Mouse (Mus musculus) heart, adult 9 months (tissue): ENCODE results near the gene Nkd2.

Experiments used
- DNase-seq, 2 experiments: peaks; one replicate each; pipeline ENCODE4 v3.0.0; 2022; ENCODE audit warnings: low spot score in 2 of 2

Nkd2 gene

DNA sequence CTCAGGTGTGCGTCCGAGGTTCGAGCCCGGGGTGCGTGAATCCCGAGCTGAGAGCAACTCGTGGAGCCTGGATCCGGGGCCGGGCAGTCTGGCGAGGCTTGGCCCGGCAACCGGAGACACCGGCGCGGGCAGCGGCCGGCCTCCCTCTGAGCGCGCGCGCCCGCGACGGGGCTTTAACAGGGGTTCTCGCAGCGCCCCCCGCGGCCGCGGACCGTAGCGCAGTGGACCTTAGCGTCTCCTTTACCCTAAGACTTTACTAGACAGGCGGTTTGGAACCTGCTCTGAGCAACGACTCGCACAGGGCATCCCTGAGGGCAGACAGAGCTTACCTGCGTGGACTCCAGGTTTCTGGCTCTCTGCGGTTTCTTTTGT lies at the start of gene Nkd2:
Gene Nkd2, minus strand, starts transcription at position 167 of the 372 bp plus-strand sequence.
- DNase-seq = peak; percentile 78 to 80

DNA sequence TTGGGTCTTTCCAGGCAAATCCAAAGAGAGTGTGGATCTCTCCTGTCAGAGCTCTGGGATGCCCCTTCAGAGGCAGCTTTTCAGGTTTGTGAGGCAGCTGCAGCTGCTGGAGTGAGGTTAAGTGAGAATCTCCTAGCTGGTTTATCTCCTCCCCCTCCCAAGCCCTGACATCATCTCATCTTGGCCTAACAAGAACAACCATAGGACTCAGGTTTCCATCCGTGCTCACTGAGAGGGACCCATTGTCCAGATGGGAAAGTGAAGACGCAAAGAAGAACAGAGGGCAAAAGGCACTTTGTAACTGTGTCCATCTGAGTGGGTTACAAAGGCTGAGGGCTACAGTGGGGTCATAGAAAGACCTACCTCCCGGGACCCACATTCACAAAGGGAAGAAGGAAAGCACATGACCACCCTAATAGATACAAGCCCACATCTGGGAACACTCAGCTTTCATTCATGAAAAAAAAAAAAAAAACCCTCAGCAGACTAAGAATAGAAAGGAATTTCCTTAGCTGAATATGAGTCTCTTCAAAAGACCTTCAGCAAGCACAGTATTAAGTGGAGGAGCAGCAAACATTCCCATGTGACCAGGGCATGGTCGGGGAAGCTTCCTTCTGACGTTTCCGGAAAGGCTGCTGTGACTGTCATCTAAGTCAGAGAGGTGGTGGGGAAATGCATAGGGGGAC lies 45.2 kb upstream of the Nkd2 start:
- peak; percentile 15 to 53 for DNase-seq

DNA sequence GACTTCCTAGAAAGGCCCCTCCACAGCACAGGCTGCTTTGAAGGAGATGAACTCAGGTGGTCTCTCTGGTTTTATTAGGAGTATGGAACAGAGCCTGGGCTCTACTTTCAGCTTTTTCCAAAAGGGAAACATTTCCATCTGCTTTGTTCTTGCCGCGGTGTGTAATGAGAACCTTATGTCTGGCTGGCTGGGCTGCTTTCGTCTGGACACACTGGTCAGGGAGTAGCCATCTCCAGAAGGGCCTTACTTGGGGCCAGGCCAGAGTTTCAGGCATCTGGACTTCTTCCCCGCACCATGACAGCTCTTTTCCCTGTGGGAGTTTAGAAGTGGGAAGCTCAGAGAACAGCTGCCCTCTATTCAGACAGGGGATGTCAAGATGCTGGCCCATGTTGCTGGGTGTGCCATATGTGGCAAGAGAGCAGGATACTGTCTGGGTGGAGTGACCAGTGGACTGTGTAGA lies 40.0 kb upstream of the Nkd2 start:
- peak; percentile 87 to 93 for DNase-seq

DNA sequence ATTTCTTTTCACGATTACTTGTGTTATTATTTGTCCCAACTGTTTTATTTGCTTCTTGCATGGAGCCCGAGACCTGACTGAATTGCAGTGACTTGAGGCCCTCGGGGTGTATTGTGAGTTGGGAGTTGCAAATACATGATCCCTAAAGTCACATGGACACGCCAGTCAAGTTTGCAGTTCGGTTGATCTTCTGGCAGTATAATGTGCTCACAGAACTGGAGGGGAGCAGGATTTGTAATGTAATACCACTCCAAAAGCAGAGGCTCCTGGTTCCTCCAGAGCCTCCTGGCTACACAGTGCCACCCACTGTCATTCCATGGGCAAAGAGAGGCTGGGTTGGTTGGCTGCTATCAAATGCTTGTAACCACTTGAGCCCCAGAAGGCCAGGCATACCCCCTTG lies 39.2 kb upstream of the Nkd2 start:
- DNase-seq = no peak

DNA sequence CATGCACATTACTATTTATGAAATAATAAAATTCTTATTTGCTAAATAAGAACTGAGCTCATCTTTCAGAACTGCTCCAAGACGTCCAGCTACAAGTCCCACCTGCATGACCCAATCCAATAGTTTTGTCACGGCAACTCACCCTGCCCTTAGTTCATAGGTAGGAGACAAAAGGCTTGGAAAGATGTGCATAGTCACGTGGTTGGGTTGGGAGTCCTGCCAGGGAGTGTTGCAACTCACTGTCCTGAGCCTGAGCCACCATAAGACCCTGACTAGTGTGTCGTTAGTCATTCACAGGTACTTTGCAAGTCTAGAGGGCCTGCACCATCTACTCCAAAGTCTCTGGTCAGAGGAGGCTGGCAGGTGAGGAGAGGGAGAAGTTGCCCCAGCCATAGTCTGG lies 38.6 kb upstream of the Nkd2 start:
- DNase-seq = peak in 1 of 2 experiments; percentile 34

DNA sequence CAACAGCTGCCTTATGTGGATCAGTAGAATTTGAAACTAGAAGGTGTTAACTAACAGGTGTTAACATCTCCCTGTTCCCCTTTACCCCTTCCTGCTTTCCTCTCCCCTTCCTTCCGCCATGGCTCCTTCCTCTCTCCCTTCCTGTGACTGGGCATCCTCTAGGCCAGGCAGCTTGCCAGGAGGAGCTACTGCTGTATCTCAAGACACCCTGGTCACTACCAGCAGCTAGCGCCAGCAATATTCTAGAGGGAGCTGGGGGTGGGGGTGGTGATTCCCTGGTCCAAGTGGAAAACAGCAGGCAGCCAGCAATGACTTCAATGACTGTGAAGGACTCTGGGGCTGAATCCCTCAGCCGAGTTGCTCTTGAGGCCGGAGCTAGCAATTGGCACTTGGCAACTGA lies 38.2 kb upstream of the Nkd2 start:
- DNase-seq = peak in 1 of 2 experiments; percentile 36

DNA sequence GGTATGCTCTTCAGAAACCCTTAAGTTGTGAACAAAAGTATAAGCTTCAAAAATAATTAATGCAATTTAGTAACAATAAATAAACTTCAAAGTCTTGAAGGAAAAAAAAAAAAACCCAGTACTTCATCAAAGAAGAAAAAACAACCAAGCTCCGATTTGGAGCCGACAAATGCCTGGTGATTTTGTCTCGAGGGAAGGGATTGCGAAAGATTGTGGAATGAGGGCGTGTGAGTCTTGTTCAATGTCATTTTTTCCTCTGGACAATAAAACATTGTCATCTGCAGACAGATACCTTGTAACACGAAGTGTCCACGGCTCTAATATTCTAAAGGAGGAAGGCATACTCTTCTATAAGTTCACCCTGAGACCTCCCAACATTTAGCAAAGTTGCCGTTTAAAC lies 33.9 kb upstream of the Nkd2 start:
- DNase-seq = peak in 1 of 2 experiments; percentile 54

DNA sequence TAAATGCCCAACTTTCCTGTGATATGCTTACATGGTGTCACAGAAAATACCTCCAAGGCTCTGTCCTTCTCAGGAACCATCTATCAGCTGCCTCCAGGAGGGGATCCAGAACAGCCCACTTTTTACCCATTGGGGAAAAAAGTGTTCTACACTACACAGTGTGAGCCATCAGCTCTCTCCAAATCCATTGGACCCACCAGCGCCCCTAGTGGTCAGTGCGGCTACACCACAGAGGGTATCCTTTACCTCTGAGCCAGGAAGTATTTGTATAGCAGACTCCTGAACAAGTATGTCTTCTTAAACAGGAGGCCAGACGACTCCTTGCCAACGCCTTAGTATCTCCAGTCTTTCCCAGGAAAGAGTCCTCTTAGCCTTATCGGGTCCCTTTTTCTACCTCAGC lies 32.4 kb upstream of the Nkd2 start:
- no peak for DNase-seq

DNA sequence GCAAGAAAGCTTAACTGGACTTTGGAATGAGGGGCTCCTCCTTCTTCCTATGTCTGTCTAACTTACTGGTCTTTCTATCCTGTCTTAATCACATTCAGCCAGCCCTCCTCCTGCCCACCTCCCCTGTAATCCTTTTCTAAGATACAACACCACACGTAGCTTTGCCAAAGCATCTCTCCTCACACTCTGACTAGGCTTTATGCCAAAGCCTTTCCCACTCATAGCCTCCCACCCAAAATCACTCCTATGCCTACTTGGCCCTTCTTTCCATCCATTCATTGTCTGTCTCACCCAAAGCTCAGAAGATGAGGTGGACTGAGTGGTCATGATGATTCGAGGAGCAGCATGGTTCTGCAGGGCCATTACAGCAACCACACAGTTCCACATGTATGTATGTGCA lies 24.7 kb upstream of the Nkd2 start:
- DNase-seq = no peak

DNA sequence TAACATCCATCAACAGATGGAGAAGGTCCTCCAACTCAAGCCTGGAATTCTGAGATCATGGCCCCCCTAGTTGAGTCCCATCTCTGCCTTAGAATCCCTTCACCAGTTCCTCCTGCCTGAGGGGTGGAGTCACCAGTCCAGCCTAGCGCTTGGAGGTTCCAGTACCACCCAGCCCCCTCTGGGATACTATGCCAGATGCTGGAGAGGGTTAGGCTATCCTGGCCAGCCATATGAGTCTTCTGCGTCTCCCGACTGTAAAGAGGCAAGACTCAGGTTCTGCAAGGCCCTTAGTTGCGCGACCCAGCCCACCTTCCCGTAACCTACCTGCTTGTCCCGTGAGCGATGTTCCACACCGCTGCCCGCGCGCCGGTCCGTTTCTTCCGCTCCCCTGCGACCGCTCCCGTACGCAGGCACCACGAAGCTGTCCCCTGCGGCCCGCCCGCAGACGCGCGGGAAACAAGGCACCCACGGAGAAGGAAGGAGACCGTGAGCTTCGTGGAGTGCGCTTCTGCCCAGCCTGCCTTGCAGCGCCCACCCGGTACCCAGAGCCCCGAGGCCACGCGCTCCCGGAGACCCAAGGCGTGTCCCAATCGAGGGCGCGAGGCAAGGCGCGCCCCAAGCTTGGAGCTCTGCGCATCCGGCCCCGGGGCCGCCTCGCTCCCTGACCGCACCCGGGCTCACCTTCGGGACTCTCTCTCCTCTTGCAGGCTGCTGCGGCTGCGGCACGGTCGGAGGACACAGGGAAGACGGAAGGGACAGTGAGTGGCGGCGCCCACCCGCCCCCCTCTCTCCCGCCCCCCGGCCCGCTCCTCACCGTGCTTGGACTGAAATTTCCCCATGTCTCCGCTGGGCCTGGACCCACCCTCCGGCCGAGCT lies 604 bp downstream of the Nkd2 start:
- no peak for DNase-seq

DNA sequence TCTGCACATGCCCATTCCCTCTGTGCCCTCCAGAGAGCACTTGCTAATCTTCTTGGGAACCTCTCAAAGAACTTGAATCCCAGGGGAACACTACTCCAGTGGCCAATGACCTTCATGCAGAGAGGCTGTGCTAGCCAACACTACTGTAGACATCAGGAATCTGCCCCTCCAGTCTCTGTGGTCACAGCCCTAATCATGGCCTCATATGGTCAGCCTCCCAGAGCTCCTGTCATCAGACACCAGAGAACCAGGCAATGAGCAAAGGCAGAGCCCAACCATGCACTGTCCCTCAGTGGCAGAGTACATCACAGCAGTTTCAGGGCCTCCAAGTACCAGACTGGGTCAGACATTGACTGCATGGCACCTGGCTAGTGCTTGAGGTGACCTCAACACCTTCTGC lies 4.7 kb downstream of the Nkd2 start:
- no peak for DNase-seq

DNA sequence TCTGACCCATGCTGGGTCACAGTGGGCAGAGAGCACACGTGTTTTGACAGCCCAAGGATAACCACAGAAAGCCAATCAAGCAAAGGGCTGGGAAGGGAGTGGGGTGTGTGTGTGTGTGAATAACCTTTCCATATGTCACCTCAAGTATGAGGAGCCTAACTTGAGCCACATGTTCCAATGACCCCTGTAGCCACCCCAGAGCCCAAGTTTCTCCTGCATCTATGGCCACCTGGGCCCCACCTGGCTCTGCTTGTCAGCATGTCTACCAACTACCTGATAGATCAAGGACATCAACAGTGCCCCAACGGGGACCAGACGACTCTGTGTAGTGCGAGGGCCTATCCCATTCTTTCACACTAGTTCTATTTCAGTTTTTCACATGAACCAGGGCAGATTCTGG lies 7.7 kb downstream of the Nkd2 start:
- no peak for DNase-seq

DNA sequence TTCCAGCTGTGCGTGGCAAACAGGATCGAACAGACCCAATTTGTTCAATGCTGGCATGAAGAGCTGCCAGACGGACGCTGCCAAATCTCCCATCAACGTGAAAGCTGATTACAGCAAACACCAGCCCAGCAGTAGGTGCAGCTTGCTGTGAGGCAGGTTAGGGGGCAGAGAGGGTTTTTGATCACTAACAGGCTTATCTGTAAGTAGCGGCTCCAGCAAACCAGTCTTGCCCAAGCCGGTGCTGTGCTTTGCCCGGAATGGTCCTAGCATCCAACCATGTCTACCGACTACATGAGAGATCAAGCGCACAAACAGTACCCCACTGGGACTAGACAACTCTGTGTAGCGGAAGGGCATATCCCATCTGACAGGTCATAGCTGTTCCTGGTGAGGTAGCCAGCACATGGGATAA lies 8.3 kb downstream of the Nkd2 start:
- no peak for DNase-seq

DNA sequence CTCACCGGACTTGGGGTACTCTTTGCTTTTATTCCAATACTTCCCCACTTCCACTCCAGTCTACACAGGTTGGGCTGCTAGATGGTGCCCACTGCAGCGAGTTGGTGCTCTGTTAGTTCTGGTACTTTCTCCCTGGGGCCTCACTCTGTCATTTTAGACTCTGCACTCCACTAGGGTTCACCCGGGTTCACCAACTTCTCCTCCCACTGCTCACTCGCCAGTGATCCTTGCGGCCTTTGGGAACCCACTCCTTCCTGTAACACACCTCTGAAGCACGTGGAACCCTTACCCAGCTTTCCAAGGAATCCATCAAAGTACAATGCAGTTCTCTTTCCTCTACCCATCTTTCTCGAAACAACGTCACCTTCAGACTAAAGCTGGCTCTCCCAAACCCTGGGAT lies 9.7 kb downstream of the Nkd2 start:
- no peak for DNase-seq

DNA sequence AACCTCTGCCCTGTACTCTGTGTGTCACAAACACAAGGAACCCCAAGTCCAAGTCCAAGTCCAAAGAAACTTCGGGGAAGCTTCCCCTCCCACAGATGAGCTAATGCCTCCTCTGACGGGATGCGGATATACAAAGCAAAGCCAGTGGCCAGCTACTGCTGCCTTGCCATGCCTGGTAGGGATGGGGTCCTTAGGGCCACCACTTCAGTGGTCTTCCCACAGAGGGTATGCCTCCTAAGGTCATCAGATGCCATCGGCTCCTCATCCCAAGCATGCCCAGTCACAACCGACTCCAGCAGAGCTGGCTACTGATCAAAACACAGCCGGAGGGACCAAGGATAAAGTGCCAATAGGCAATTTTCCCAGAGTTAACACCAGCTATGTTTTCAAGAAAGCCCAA lies 10.9 kb downstream of the Nkd2 start:
- DNase-seq = no peak

DNA sequence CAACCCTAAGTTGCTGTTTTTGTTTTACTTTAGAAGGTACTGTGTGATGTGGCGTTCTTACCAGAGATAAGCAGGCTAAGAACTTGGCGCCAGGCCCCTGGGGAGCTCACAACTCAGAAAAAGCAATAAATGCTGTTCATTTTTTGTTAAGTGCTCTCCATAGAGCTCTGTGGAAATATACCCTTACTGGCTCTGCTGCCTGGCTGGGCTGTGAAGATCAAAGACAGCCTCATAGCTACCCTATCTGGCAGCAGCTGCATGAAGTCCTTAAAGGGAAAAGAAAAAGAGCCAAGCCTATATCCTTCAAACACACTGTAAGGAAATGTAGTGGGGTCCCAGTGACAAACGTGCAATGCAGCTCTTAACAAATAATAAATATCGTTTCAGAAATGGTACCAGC lies 11.6 kb downstream of the Nkd2 start:
- DNase-seq = no peak

DNA sequence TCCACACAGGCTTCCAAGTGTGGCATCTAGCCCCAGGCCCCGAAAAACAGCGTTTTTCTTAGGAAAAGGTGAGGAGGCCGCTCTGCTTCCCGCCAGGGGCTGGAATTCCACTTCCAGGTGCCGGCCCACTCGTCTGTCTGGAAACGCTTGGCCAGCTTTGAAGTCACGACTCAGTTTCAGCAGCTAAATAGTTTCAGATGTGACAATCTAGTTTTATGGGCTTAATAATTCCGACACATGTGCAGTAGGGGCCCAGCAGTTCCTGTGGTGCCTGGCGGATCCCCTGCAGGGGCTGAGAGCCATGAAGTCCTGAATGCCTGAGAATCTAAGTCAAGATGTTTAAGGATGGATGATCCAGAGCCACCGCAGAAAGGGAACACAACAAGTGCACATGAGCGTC lies 13.6 kb downstream of the Nkd2 start:
- DNase-seq = no peak

DNA sequence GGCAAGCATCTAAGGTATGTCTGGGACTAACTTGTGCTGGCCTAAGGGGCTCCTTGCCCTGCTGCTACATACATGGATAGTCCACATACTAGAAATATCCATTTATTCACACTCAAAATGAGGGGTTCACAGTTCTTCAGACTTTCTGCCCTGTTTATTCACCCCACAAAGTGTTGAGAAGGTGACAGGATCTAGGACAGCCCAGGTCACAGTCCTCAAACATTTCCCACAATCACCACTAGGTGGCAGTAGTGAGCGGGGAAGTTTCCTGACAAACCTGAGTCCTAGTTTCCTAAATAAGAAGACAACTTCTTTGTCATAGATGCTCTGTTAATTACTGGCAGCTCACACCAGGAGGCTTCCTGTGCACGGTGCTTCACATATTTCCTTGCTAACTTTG lies 15.9 kb downstream of the Nkd2 start:
- peak in 1 of 2 experiments; percentile 38 for DNase-seq

DNA sequence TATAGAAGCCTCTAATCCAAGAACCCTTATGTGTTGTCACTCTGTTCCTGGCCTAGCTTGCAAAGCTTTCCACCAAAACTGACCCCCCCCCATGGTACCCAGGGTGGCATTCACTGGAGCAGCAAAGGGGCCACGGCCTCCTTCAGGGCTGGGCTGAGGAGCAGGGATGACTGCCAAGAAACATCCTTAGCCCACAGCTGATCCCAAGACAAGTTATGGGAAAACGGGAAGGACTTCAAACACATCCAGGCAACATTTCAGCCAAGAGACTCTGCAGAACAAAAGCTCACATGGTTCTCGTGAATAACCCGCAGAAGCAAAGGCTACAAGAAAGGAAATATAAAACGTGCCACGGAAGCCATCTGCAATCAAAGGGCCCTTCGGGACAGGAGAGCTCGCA lies 20.2 kb downstream of the Nkd2 start:
- DNase-seq = no peak

DNA sequence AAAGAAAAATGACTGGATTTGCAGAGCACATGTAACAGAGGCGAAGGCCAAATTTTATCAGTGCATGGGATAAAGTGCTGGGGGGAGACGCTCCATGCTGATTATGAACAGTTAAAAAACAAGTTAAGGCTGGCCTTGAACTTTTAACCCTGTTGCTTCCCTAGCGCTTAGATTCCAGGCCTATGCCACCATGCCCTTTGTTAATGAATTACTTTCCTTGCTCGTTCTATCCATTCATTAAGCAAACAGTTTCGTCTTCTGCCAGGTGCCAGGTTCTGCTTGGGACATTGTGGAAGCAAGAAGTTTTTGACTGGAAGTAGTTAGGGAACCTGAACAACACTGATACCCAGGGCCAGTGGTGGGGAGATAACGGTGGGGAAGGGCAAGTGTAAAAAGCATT lies 23.7 kb downstream of the Nkd2 start:
- no peak for DNase-seq

DNA sequence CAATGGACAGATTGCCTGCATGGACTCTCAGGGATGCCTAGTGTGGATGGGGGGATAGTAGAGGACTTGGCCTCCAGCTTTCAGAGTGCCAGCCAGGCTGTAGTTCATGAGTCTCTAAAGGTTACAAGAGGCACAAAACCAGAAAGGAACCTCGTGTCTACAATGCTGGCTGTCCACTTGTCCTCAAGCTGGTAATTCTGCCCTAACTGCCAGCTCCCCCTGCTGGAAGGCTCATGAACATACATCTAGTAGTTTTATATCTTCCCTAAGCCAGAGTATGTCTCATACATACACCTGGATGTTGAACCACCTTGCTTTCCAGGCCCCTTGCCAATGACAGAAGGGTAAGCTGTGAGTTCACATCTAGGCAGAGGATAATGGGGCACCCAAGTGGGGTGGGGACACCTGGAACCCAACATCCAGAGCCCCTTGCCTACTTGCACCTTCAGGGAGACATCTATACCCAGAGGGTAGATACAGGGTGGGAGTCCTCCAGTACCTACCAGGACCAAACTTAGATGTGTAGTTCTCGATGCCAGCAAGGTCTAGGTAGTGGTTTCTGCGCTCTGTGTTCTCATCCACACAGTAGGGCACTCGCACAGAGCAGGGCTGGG lies 25.1 kb downstream of the Nkd2 start:
- peak; percentile 42 to 69 for DNase-seq

DNA sequence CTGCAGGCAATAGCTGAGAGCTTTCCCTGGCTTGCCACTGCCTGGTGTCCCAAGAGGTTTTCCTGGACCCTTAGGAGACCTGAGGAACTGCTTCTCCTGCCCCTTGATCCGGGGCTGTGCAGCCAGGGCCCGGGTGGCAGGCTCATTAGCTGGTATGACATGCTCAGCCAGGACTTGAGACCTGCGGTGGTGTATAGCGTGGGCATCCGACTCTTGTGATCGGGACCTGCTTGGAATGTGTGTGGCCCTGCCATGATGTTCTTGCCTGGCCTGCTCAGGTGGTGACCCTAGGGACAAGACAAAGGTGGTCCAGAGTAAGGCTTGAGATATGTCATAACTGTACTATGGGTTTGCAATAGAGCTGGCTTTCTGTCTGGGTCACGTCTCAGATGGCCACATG lies 26.2 kb downstream of the Nkd2 start:
- no peak for DNase-seq

DNA sequence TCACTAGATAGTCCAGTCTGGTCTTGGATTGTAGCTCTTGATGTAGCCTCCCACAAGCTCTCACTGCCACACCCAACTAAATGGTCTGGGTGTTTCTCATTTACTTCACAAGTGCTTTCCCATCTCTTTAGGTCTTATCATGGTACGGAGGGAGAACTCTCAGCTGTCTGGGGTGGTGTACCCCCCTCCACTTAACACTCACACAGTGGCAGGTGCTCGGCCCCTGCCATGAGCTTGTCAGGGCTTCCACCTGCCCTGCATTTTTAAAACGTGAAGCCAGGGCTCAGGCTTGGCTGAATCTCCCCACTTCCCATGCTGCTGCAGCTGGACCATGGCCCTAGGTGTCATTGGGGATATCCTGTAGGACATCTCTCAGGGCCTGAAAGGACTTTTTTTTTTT lies 28.5 kb downstream of the Nkd2 start:
- DNase-seq = no peak
